Mouse (Mus musculus) adipocyte (in vitro differentiated cells): Measurements from ENCODE around the gene Zfp444.

Experiments used
- DNase-seq: peaks from one replicate; pipeline ENCODE4 v3.0.0-alpha.2; 2016; ENCODE audit warnings: low spot score

Zfp444 gene

DNA sequence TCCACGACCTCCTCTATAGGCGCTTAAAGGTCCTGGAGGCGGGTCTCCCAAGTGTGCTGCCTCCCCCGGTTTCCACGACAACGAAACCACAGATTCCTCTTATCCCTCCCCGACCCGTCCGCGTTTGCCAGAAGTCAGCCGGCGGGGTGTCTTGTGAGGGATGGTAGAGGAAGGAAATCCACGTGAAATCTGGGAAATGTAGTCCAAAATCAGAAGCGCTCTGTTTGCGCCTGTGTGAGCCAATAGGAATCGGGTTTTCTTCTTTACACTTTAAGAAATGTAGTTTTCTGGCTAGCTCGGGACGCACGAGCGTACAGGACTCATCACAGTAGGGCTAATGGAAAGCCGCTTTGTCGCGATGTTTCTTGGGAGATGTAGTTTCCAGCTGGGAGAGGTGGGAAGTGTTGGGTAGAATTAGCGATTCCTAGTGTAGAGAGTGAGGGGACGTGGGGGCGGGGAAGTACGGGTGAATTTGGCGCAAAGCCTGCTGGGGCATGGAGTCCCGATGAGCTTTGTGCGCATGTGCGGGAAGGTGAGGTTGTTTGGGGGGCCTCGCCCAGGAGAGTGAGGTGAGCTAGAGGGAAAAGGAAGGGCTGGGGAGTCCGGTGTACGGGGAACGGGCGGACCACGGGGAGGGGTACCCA, at the start of gene Zfp444:
Zfp444 (plus strand) TSS at position 221 of the 644 bp plus-strand sequence.
- peak; percentile 96 for DNase-seq

GRCm38 (mm10) chr7:6126690-6127448, 45.2 kb upstream of the Zfp444 start:
- peak; percentile 87 for DNase-seq

- no peak for DNase-seq
These were observed 41.7 kb upstream of the Zfp444 start for GRCm38 (mm10) chr7:6130346-6130745.

- DNase-seq: no peak
These were observed 39.4 kb upstream of the Zfp444 start for GRCm38 (mm10) chr7:6132646-6133045.

GRCm38 (mm10) chr7:6136497-6136896, 35.5 kb upstream of the Zfp444 start:
- no peak for DNase-seq

GRCm38 (mm10) chr7:6139295-6139694, 32.7 kb upstream of the Zfp444 start:
- no peak for DNase-seq

GRCm38 (mm10) chr7:6143991-6144531, 28.0 kb upstream of the Zfp444 start:
- DNase-seq: peak; percentile 62

- DNase-seq: no peak
These were observed 26.4 kb upstream of the Zfp444 start for GRCm38 (mm10) chr7:6145423-6146188.

GRCm38 (mm10) chr7:6146194-6146981, 25.6 kb upstream of the Zfp444 start:
- no peak for DNase-seq

DNA sequence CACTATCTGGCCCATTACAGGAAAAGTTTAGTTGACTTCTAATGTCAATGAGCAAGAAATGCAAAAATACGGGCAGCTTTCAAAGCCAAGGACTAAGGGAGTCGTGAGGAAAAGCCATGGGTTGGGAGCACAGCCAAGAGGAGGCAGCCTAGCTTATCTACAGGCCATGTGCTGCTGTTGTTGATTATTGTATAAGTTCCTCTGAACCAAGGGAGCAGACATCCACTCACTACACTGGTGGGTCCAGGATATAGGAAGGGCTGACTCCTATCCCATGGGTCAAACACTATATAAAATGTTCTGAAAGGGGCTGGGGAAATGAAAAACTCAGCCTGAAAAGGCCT, 25.1 kb upstream of the Zfp444 start:
- DNase-seq: peak; percentile 34

GRCm38 (mm10) chr7:6147688-6148087, 24.3 kb upstream of the Zfp444 start:
- no peak for DNase-seq

- DNase-seq: no peak
These were observed 20.8 kb upstream of the Zfp444 start for GRCm38 (mm10) chr7:6151266-6151665.

- DNase-seq: no peak
These were observed 20.0 kb upstream of the Zfp444 start for GRCm38 (mm10) chr7:6152036-6152435.

- no peak for DNase-seq
These were observed 18.9 kb upstream of the Zfp444 start for GRCm38 (mm10) chr7:6153131-6153530.

DNA sequence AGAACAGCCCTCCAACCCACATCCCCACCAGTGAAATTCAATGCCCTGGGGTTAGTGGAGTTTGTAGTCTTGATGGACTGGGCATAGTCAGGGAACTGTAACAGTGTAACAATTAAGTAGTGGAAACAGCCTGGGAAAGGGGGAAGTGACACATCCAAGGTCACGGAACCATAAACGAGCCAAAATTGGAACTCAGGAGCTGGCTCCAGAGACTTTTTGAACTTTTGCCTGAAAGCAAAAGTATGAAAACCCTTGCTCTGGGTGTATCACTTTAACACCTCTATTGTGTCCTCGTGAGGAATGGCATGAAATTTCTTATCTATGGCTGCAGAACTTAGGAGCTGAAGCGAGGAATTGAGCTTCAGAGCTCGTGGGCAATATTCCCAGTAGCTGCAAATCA, 17.9 kb upstream of the Zfp444 start:
- peak; percentile 48 for DNase-seq

GRCm38 (mm10) chr7:6155031-6155872, 16.8 kb upstream of the Zfp444 start:
- peak; percentile 79 for DNase-seq

DNA sequence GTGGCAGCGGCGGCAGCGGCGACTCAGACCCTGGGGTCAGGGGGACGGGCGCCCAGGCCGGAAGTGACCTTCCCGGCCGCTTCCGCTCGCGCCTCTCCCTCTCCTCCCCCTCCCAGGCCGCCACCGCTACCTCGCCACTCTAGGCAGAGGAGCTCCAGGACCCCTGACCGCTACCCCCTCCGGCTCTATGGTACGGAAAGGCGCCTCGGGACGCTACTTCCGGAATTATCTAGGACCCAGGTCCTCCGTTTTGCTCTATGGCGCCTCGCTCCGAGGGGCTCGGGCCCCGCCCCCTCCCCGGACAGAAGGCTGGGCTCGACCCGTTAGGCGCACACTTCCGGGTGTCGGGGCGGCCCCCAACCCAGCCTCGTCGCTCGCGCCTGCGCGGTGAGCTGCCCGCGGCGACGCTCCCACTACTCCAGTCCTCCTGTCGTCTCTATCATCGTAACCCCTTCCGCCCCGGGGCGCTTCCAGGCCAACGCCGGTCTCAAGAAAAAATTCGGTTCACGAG, 16.1 kb upstream of the Zfp444 start, which contains the start of gene Zfp787:
Zfp787 (minus strand) TSS at position 97 of the 511 bp plus-strand sequence.
- peak; percentile 91 for DNase-seq

DNA sequence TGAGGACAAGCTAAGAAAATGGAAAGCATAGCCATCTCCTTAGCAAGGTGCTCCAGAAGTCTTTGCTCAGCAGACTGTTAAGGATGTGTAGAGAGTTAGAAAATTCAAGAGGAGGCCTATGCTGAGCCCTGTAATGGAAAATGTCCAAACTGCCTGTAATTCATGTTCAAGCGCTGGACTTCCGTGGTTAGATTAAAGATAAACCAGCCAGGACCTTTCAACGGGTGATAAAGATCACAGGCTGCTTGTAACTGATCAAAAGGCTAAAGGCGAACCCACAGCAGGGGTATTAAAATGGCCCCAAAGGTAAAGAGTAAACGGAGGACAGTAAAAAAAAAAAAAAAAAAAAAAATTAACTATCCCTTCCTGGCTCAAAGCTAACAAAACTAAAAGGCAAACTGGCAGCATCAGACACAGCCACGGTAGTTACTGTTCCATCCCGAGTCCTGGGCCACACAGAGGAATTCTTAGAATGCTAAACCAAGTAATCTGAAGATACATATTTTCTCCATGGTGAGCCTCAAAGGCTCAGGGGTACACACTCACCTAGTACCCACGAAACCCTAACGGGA, 15.0 kb upstream of the Zfp444 start:
- DNase-seq: no peak

GRCm38 (mm10) chr7:6157479-6157878, 14.5 kb upstream of the Zfp444 start:
- DNase-seq: no peak

GRCm38 (mm10) chr7:6159604-6160003, 12.4 kb upstream of the Zfp444 start:
- DNase-seq: no peak
